Mouse (Mus musculus) forebrain, embryonic 14.5 days (tissue): ENCODE results near the gene Pold2. TPM values are rescaled to one million over a fixed set of nuclear protein-coding genes. Genes with fewer than 3 reads are reported as not detected.

ENCODE experiments used
- ATAC-seq: fragments of 200-750 bp; cut with Nextera tagmentation; 2 replicates; pipeline ENCODE4 v1.8.0; 2017; ENCODE audit warnings: mild to moderate bottlenecking, moderate library complexity
- DNase-seq: peaks from one replicate; pipeline ENCODE4 v3.0.0-alpha.2; 2015; ENCODE audit warnings: low spot score
- H3K27ac ChIP-seq: fragments of 300-500 bp; sonication (generic); 2 replicates; pipeline ENCODE4 v1.5.1; 2014; ENCODE audit warnings: low read depth, mild to moderate bottlenecking, control low read depth, low read length, moderate library complexity
- H3K27me3 ChIP-seq: fragments of 300-500 bp; sonication (generic); replicated peaks from 2 replicates; pipeline ENCODE4 v1.6.1; 2014; ENCODE audit warnings: low read length, control low read depth, mixed read lengths; ENCODE audit not compliant: control insufficient read depth, insufficient read depth
- H3K36me3 ChIP-seq: fragments of 300-500 bp; sonication (generic); 2 replicates; pipeline ENCODE4 v1.6.1; 2014; ENCODE audit warnings: low read length, control low read depth; ENCODE audit not compliant: control insufficient read depth, insufficient read depth
- H3K4me1 ChIP-seq: fragments of 300-500 bp; sonication (generic); 2 replicates; pipeline ENCODE4 v1.6.1; 2014; ENCODE audit warnings: antibody characterized with exemption, low read length, control low read depth; ENCODE audit not compliant: control insufficient read depth, insufficient read depth
- H3K4me2 ChIP-seq: fragments of 300-500 bp; sonication (generic); 2 replicates; pipeline ENCODE4 v1.6.1; 2014; ENCODE audit warnings: mild to moderate bottlenecking, control low read depth, low read length
- H3K4me3 ChIP-seq: fragments of 300-500 bp; sonication (generic); 2 replicates; pipeline ENCODE4 v1.5.1; 2014; ENCODE audit warnings: low read depth, low read length, control low read depth
- H3K9ac ChIP-seq: fragments of 300-500 bp; sonication (generic); 2 replicates; pipeline ENCODE4 v1.6.1; 2014; ENCODE audit warnings: mild to moderate bottlenecking, low read length, control low read depth, moderate library complexity
- H3K9me3 ChIP-seq: fragments of 300-500 bp; sonication (generic); replicated peaks from 2 replicates; pipeline ENCODE4 v1.6.1; 2016; ENCODE audit warnings: low read length, control low read depth, mixed read lengths; ENCODE audit not compliant: control insufficient read depth
- whole genome bisulfite sequencing: fragments of 180-500 bp; shearing (Covaris S2); extraction: QIAGEN DNeasy Blood & Tissue Kit; methylation state at CpG from one replicate; pipeline ENCODE4 v1.1.7; 2014; 5-methylcytosine and 5-hydroxymethylcytosine counted together
- polyA plus RNA-seq: library from polyadenylated mRNA; unstranded; fragments of >200 nt; fragmentation: Nextera tagmentation; extraction: Ambion mirVana; gene quantifications from 2 replicates; pipeline ENCODE4 v1.2.1, GENCODE M21; 2014

The Pold2 gene
- polyA plus RNA-seq, 1 experiment from 2014 or later, result 73.0 TPM

GRCm38 (mm10) chr11:5902390-5902789 is 24.3 kb upstream of the Pold2 start:
- peak overlapping the region; percentile 60; the same call in 1 of the 2 replicates for H3K27ac ChIP-seq
- DNase-seq (peak; percentile 36), ATAC-seq (peak; percentile 27)
- H3K36me3 ChIP-seq, result no peaks in the 10 kb centered on the region
- H3K27me3 ChIP-seq, result 0 out of 2 replicates have a peak, but pooled peaks cover 3% of the 10 kb centered on the region
- H3K4me3 ChIP-seq, result peak overlapping the region; percentile 33
- WGBS, result 5% methylated on average over 6 of the region's 6 CpGs
- H3K9ac ChIP-seq, result peak overlapping the region; percentile 60
- H3K9me3 ChIP-seq, result no peaks in the 10 kb centered on the region
- H3K4me2 ChIP-seq, result peak overlapping the region; percentile 73
- H3K4me1 ChIP-seq, result peaks cover 10% of the 10 kb centered on the region

- Histone ChIP-seq H3K4me2 (peak overlapping the region; percentile 73), H3K4me3 (peak overlapping the region; percentile 33), H3K27me3 (0 out of 2 replicates have a peak, but pooled peaks cover 3% of the 10 kb centered on the region), H3K27ac (peak overlapping the region; percentile 60; the same call in 1 of the 2 replicates), H3K4me1 (peaks cover 10% of the 10 kb centered on the region), H3K9ac (peak overlapping the region; percentile 60), H3K36me3 (no peaks in the 10 kb centered on the region), H3K9me3 (no peaks in the 10 kb centered on the region)
- DNase-seq, result peak; percentile 89
- peak; percentile 89 for ATAC-seq
- under 1% methylated on average over 32 of the region's 32 CpGs for WGBS
Measured at GRCm38 (mm10) chr11:5901950-5902349, 23.9 kb upstream of the Pold2 start.

DNA sequence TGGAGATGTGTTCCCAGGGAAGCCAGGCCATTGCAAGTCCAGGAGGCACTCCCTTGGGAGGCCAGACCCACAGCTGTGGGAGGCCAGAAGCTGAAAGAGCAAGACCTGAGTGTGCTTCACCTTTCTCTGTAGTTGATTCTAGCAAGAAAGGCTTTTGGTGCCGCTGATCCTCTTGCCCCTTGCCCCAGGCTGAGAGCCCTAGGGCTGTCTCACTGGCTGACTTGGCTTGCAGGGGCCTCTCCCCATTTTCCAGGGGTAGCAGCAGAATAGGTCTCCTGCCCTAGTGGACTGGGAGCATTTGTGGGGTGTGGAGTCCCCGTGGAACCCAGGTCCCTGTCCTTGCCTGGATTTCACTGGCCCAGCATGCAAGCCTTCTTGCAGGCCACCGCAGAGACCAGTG is 23.2 kb upstream of the Pold2 start:
- H3K9me3 ChIP-seq, result no peaks in the 10 kb centered on the region
- DNase-seq, result no peak
- peak overlapping the region; percentile 73 for H3K4me2 ChIP-seq
- peak overlapping the region; percentile 33 for H3K4me3 ChIP-seq
- ATAC-seq, result no peak
- peak overlapping the region; percentile 60 for H3K9ac ChIP-seq
- H3K27me3 ChIP-seq, result 0 out of 2 replicates have a peak, but pooled peaks cover 3% of the 10 kb centered on the region
- H3K27ac ChIP-seq, result peak overlapping the region; percentile 60; the same call in 1 of the 2 replicates
- no peaks in the 10 kb centered on the region for H3K36me3 ChIP-seq
- WGBS, result 27% methylated on average over 3 of the region's 3 CpGs
- H3K4me1 ChIP-seq, result peaks cover 10% of the 10 kb centered on the region

DNA sequence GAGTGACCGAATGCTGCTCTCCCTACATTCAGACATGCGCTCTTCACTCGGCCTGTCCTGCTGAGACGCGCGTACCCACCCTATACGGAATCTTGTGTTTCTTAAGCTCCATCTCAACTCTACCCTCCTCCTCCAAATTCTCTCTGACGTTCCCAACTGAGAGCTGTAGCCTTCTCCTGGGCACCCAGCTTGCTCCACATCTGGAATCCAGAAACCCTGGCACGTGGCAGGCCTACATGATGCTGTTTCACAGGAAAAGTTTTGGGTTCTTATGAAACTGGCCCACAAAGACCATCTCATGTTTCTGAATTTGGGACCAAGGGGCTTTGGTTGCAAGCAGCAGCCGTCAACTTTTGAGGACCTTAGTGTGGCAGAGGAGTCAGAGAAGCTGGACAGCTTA is 21.2 kb upstream of the Pold2 start:
- WGBS, result 95% methylated on average over 10 of the region's 10 CpGs
- Histone ChIP-seq H3K27me3 (0 out of 2 replicates have a peak, but pooled peaks cover 3% of the 10 kb centered on the region), H3K27ac (no peak overlapping the region), H3K36me3 (no peaks in the 10 kb centered on the region), H3K4me2 (no peak overlapping the region), H3K9ac (no peak overlapping the region), H3K4me1 (peaks cover 10% of the 10 kb centered on the region), H3K9me3 (no peaks in the 10 kb centered on the region), H3K4me3 (no peak overlapping the region)
- DNase-seq (no peak), ATAC-seq (no peak)

- no peak for DNase-seq
- no peak within 1 kb of the TSS for H3K4me2 ChIP-seq
- H3K9ac ChIP-seq, result no peak within 1 kb of the TSS
- peaks cover 10% of the 10 kb centered on the region for H3K4me1 ChIP-seq
- H3K4me3 ChIP-seq, result no peak within 1 kb of the TSS
- H3K27me3 ChIP-seq, result 0 out of 2 replicates have a peak, but pooled peaks cover 3% of the 10 kb centered on the region
- no peaks in the 10 kb centered on the region for H3K9me3 ChIP-seq
- no peak within 1 kb of the TSS for H3K27ac ChIP-seq
- 64% methylated on average over 5 of the region's 5 CpGs for WGBS
- no peaks in the 10 kb centered on the region for H3K36me3 ChIP-seq
- no peak for ATAC-seq
Measured at GRCm38 (mm10) chr11:5898531-5898930, 20.4 kb upstream of the Pold2 start, which contains the start of gene Myl7. Myl7 (minus strand) TSS chr11:5898782.

GRCm38 (mm10) chr11:5897839-5898238 is 19.7 kb upstream of the Pold2 start:
- Histone ChIP-seq H3K36me3 (no peaks in the 10 kb centered on the region), H3K4me3 (no peak overlapping the region), H3K9me3 (no peaks in the 10 kb centered on the region), H3K4me1 (peaks cover 10% of the 10 kb centered on the region), H3K27ac (no peak overlapping the region), H3K27me3 (0 out of 2 replicates have a peak, but pooled peaks cover 3% of the 10 kb centered on the region), H3K4me2 (no peak overlapping the region), H3K9ac (no peak overlapping the region)
- DNase-seq (no peak), ATAC-seq (no peak)
- 12% methylated on average over 10 of the region's 10 CpGs for WGBS

GRCm38 (mm10) chr11:5897230-5897629 is 19.1 kb upstream of the Pold2 start:
- no peak for DNase-seq
- Histone ChIP-seq H3K4me3 (no peak overlapping the region), H3K9me3 (no peaks in the 10 kb centered on the region), H3K36me3 (no peaks in the 10 kb centered on the region), H3K4me2 (no peak overlapping the region), H3K27ac (no peak overlapping the region), H3K9ac (no peak overlapping the region), H3K4me1 (peaks cover 5% of the 10 kb centered on the region), H3K27me3 (0 out of 2 replicates have a peak, but pooled peaks cover 3% of the 10 kb centered on the region)
- no peak for ATAC-seq
- WGBS, result 14% methylated on average over 16 of the region's 16 CpGs

- Histone ChIP-seq H3K4me2 (no peak overlapping the region), H3K4me1 (no peaks in the 10 kb centered on the region), H3K27me3 (0 out of 2 replicates have a peak, but pooled peaks cover 3% of the 10 kb centered on the region), H3K4me3 (no peak overlapping the region), H3K36me3 (no peaks in the 10 kb centered on the region), H3K9me3 (no peaks in the 10 kb centered on the region), H3K9ac (no peak overlapping the region), H3K27ac (no peak overlapping the region)
- ATAC-seq (no peak), DNase-seq (no peak)
- WGBS, result 77% methylated on average over 6 of the region's 6 CpGs
Measured at GRCm38 (mm10) chr11:5893807-5894206, 15.7 kb upstream of the Pold2 start.

DNA sequence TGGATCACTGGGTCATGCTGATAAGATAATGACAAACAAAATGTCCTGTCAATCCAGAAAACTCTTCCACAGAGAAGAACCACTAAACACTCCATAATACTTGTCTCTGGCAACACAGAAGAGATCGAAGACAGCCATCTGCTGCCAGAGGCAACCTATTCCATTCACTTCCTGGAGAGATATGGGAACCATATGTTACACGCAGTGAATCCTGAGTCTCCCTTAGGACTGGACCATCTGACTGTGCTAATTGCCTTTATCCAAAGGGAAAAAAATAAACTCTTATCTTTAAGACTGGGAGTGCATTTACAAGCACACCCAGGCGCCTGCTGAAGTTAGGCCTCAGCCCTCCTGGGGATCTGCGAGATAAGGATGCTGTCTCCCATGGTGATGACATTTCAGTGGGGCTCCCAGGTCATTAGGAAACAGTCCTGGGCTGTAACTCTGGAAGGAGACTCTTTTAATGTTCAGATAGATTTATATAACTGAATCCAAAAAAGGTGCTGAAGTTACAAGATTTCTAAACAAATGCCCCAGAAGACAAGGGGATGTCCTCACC is 14.8 kb upstream of the Pold2 start:
- H3K9ac ChIP-seq, result no peak overlapping the region
- no peak overlapping the region for H3K4me3 ChIP-seq
- no peaks in the 10 kb centered on the region for H3K4me1 ChIP-seq
- 0 out of 2 replicates have a peak, but pooled peaks cover 1% of the 10 kb centered on the region for H3K27me3 ChIP-seq
- no peaks in the 10 kb centered on the region for H3K9me3 ChIP-seq
- no peak overlapping the region for H3K4me2 ChIP-seq
- H3K27ac ChIP-seq, result peak overlapping the region; percentile 33; the same call in 1 of the 2 replicates
- DNase-seq (peak; percentile 40), ATAC-seq (peak; percentile 50; the same call in 1 of the 2 replicates)
- 62% methylated on average over 4 of the region's 4 CpGs for WGBS
- H3K36me3 ChIP-seq, result no peaks in the 10 kb centered on the region
